Mouse (Mus musculus) liver, embryonic 11.5 days (tissue): Measurements from ENCODE around the gene Nipal4. TPM values are rescaled to one million over a fixed set of nuclear protein-coding genes. Genes with fewer than 3 reads are reported as not detected.
A peak's percentile ranks its signal among the peaks of the same experiment; 100 is the strongest.

Experiments
- ATAC-seq: fragments of 200-750 bp; cut with Nextera tagmentation; replicated peaks from 2 replicates; pipeline ENCODE4 v1.8.0; 2017; ENCODE audit warnings: moderate number of reproducible peaks, mild to moderate bottlenecking, moderate TSS enrichment, moderate library complexity; ENCODE audit not compliant: low FRiP score
- DNase-seq: peaks from one replicate; pipeline ENCODE4 v3.0.0-alpha.2; 2017; ENCODE audit warnings: low spot score
- H3K27ac ChIP-seq: fragments of 300-500 bp; sonication (generic); 2 replicates; pipeline ENCODE4 v1.5.1; 2014; ENCODE audit warnings: mild to moderate bottlenecking, low read depth, low read length, control low read depth
- H3K27me3 ChIP-seq: fragments of 300-500 bp; sonication (generic); replicated peaks from 2 replicates; pipeline ENCODE4 v1.6.1; 2014; ENCODE audit warnings: low read length, mixed read lengths; ENCODE audit not compliant: control insufficient read depth, insufficient read depth
- H3K36me3 ChIP-seq: fragments of 300-500 bp; sonication (generic); 2 replicates; pipeline ENCODE4 v1.6.1; 2014; ENCODE audit warnings: mild to moderate bottlenecking, low read length, moderate library complexity, mixed read lengths; ENCODE audit not compliant: control insufficient read depth, insufficient read depth
- H3K4me1 ChIP-seq: fragments of 300-500 bp; sonication (generic); replicated peaks from 2 replicates; pipeline ENCODE4 v1.6.1; 2014; ENCODE audit warnings: low read length, mixed read lengths; ENCODE audit not compliant: control insufficient read depth, insufficient read depth
- H3K4me2 ChIP-seq: fragments of 300-500 bp; sonication (generic); 2 replicates; pipeline ENCODE4 v1.6.1; 2014; ENCODE audit warnings: mild to moderate bottlenecking, control low read depth, moderate library complexity
- H3K4me3 ChIP-seq: fragments of 300-500 bp; sonication (generic); 2 replicates; pipeline ENCODE4 v1.5.1; 2014; ENCODE audit warnings: low read depth, low read length, control low read depth
- H3K9ac ChIP-seq: fragments of 300-500 bp; sonication (generic); 2 replicates; pipeline ENCODE4 v1.6.1; 2014; ENCODE audit warnings: low read depth, low read length, control low read depth
- H3K9me3 ChIP-seq: fragments of 300-500 bp; sonication (generic); 2 replicates; pipeline ENCODE4 v1.6.1; 2016; ENCODE audit warnings: low read length, inconsistent platforms, mixed read lengths; ENCODE audit not compliant: control insufficient read depth
- WGBS: fragments of 180-500 bp; shearing (Covaris S2); extraction: QIAGEN DNeasy Blood & Tissue Kit; methylation state at CpG from one replicate; pipeline ENCODE4 v1.1.7; 2014; 5-methylcytosine and 5-hydroxymethylcytosine counted together
- polyA plus RNA-seq: library from polyadenylated mRNA; unstranded; fragments of >200 nt; fragmentation: Nextera tagmentation; extraction: Ambion mirVana; gene quantifications from 2 replicates; pipeline ENCODE4 v1.2.1, GENCODE M21; 2014

Nipal4 gene
- polyA plus RNA-seq, 1 experiment from 2014 or later = 0.33 TPM

DNA sequence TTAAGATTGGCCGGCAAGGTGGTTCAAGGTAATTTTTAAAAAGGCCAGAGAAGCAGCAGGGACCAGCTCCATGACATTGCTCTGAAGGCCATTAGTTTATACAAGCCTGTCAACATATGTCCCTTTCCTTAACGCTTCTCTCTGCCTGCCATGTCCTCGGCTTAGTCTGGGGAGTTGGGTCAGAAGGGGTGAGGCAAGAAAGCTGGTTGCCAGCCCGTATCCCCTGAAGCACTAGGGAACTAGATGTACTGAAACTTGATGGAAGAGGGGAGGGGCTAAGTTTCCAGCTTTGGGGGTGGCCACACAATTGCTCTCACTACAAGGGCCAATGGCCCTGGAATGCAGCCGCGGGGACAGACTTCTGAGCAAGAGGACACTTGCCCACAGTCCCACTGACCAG, 23.0 kb downstream of the Nipal4 start:
- Histone ChIP-seq H3K27ac (no peak overlapping the region), H3K9me3 (no peaks in the 10 kb centered on the region), H3K4me3 (no peak overlapping the region), H3K4me1 (no peaks in the 10 kb centered on the region), H3K4me2 (no peak overlapping the region), H3K27me3 (no peaks in the 10 kb centered on the region), H3K9ac (no peak overlapping the region), H3K36me3 (no peaks in the 10 kb centered on the region)
- WGBS = 82% methylated on average over 6 of the region's 6 CpGs
- no peak for DNase-seq
- no peak for ATAC-seq

DNA sequence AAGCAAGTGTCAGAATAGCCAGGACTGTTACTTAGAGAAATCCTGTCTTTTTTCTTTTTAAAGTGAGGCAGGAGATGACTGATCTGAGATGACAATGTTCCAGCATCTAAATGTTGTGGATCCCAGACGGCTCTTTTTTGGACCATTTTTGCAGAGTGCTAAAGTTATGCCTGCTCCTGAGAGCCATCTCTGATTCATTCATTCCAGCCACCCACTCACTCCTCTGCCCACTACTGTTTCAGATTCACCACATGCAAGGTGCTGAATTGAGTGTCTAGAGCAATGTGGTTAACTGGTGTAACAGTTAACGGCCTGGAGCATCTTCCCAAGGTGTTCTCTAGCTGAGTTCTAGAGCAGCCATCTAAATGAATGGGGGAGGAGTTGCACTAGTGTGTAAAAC, 31.4 kb downstream of the Nipal4 start:
- Histone ChIP-seq H3K36me3 (peaks cover 4% of the 10 kb centered on the region; the same call in 1 of the 2 replicates), H3K27me3 (no peaks in the 10 kb centered on the region), H3K9ac (no peak overlapping the region), H3K4me3 (no peak overlapping the region), H3K4me2 (no peak overlapping the region), H3K9me3 (no peaks in the 10 kb centered on the region), H3K27ac (no peak overlapping the region), H3K4me1 (peaks cover 8% of the 10 kb centered on the region; the same call in 1 of the 2 replicates)
- DNase-seq = no peak
- 87% methylated on average over 2 of the region's 2 CpGs for WGBS
- ATAC-seq = no peak

GRCm38 (mm10) chr11:46131022-46131986, 35.0 kb downstream of the Nipal4 start:
- Histone ChIP-seq H3K9me3 (no peaks in the 10 kb centered on the region), H3K27ac (0 out of 2 replicates have a peak overlapping the region, but pooled peaks have one; percentile 46), H3K4me2 (no peak overlapping the region), H3K4me3 (no peak overlapping the region), H3K27me3 (no peaks in the 10 kb centered on the region), H3K36me3 (peaks cover 6% of the 10 kb centered on the region), H3K9ac (no peak overlapping the region), H3K4me1 (peaks cover 8% of the 10 kb centered on the region; the same call in 1 of the 2 replicates)
- DNase-seq (no peak), ATAC-seq (peak; percentile 84)
- WGBS = 75% methylated on average over 17 of the region's 17 CpGs

- no peak overlapping the region for H3K4me2 ChIP-seq
- no peak overlapping the region for H3K4me3 ChIP-seq
- no peak overlapping the region for H3K9ac ChIP-seq
- 65% methylated on average over 9 of the region's 9 CpGs for WGBS
- ATAC-seq (peak; percentile 48), DNase-seq (peak; percentile 58)
- no peaks in the 10 kb centered on the region for H3K27me3 ChIP-seq
- H3K27ac ChIP-seq = no peak overlapping the region
- no peaks in the 10 kb centered on the region for H3K9me3 ChIP-seq
- H3K36me3 ChIP-seq = peaks cover 2% of the 10 kb centered on the region; the same call in 1 of the 2 replicates
- peaks cover 8% of the 10 kb centered on the region; the same call in 1 of the 2 replicates for H3K4me1 ChIP-seq
Measured at GRCm38 (mm10) chr11:46128548-46128945, 37.8 kb downstream of the Nipal4 start.

GRCm38 (mm10) chr11:46127621-46128547, 38.4 kb downstream of the Nipal4 start:
- 68% methylated on average over 15 of the region's 15 CpGs for WGBS
- Histone ChIP-seq H3K9ac (no peak overlapping the region), H3K4me2 (no peak overlapping the region), H3K4me1 (peaks cover 8% of the 10 kb centered on the region; the same call in 1 of the 2 replicates), H3K27me3 (no peaks in the 10 kb centered on the region), H3K36me3 (peaks cover 2% of the 10 kb centered on the region; the same call in 1 of the 2 replicates), H3K9me3 (no peaks in the 10 kb centered on the region), H3K4me3 (no peak overlapping the region), H3K27ac (no peak overlapping the region)
- DNase-seq = no peak
- ATAC-seq = no peak

GRCm38 (mm10) chr11:46126827-46127410, 39.4 kb downstream of the Nipal4 start:
- Histone ChIP-seq H3K9ac (no peak overlapping the region), H3K9me3 (no peaks in the 10 kb centered on the region), H3K27me3 (no peaks in the 10 kb centered on the region), H3K36me3 (peaks cover 2% of the 10 kb centered on the region; the same call in 1 of the 2 replicates), H3K4me2 (no peak overlapping the region), H3K4me3 (no peak overlapping the region), H3K27ac (no peak overlapping the region), H3K4me1 (peaks cover 8% of the 10 kb centered on the region; the same call in 1 of the 2 replicates)
- DNase-seq (no peak), ATAC-seq (no peak)
- WGBS = 87% methylated on average over 11 of the region's 11 CpGs

- Histone ChIP-seq H3K36me3 (peaks cover 2% of the 10 kb centered on the region; the same call in 1 of the 2 replicates), H3K4me3 (no peak overlapping the region), H3K4me1 (0 out of 2 replicates have a peak, but pooled peaks cover 5% of the 10 kb centered on the region), H3K9me3 (no peaks in the 10 kb centered on the region), H3K27me3 (no peaks in the 10 kb centered on the region), H3K4me2 (no peak overlapping the region), H3K27ac (no peak overlapping the region), H3K9ac (no peak overlapping the region)
- DNase-seq (no peak), ATAC-seq (no peak)
- 84% methylated on average over 7 of the region's 7 CpGs for WGBS
Measured at GRCm38 (mm10) chr11:46126317-46126716, 40.0 kb downstream of the Nipal4 start.

DNA sequence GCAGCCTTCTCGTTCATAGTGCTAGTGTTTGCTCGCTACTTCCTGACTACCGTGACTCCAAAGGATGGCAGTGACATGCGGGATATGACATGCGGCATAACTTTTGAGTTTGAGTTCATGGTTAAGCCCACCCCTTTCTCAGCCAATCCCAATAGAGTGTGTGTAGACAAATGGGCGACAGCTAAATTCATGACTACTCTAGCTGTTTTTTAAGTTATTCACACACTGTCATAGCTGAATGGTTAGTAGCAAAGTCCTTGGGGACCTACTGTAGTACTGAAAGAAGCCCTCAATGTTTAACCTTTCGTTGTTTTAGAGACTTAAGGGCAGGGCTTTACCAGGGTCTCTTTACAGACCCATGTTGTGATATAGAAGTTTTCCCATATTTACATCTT, 40.5 kb downstream of the Nipal4 start:
- Histone ChIP-seq H3K27me3 (no peaks in the 10 kb centered on the region), H3K4me1 (0 out of 2 replicates have a peak, but pooled peaks cover 5% of the 10 kb centered on the region), H3K4me2 (no peak overlapping the region), H3K36me3 (peaks cover 2% of the 10 kb centered on the region; the same call in 1 of the 2 replicates), H3K27ac (no peak overlapping the region), H3K4me3 (no peak overlapping the region), H3K9me3 (no peaks in the 10 kb centered on the region), H3K9ac (no peak overlapping the region)
- DNase-seq (no peak), ATAC-seq (no peak)
- 89% methylated on average over 7 of the region's 7 CpGs for WGBS
